Mouse (Mus musculus): Measurements from ENCODE around the gene Safb. TPM values are rescaled to one million over a fixed set of nuclear protein-coding genes. Genes with fewer than 3 reads are reported as not detected.

Gene Safb
- 56.7 and 58.7 TPM in 2 replicates for polyA plus RNA-seq (2015; fragmentation: Nextera tagmentation; extraction: Ambion mirVana)

DNA sequence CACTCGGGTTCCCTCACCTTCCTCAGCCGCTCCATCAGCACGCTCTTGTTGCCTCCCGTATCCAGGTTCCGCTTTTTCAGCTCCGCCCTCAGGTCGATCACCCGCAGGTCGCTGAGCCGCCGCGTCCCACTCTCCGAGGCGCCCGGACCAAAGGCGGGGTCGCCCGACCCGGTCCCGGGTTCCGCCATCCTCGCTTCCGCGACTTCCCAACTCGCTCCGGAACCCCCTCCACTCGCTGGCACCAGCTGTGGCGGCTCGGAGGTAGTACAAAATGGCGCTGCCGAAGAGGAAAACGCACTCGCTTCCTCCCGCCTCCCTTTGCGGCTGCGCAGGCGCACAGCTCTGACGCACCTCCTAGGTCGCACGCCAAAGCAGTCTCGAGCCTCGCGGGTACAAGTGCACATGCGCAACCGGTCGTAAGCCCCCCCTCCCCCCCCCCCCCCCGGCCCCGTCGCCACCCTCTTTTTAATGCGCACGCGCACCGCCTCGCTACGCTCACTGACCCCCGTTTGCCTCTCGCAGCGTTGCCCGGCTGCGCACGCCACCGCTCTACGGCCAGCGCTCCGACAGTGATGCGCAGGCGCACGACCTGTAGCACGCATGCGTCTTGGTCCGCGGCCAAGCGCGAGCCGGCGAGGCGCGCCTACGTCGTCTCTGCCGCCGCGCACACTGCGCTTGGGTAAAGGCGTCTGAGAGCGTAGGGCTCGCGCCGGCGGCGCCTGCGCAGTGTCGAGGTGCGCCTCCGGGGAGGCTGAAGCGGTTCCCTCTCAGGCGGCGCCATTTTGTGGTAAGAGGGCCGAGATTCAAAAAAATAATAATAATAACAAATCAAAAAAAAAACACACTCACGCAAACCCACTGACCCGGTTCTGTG lies at the start of gene Safb, which contains the start of gene Safb2:
Gene Safb (plus strand): TSS at position 569 of the 874 bp plus-strand sequence.
Gene Safb2 (minus strand): TSS at position 329 of the 874 bp plus-strand sequence.

DNA sequence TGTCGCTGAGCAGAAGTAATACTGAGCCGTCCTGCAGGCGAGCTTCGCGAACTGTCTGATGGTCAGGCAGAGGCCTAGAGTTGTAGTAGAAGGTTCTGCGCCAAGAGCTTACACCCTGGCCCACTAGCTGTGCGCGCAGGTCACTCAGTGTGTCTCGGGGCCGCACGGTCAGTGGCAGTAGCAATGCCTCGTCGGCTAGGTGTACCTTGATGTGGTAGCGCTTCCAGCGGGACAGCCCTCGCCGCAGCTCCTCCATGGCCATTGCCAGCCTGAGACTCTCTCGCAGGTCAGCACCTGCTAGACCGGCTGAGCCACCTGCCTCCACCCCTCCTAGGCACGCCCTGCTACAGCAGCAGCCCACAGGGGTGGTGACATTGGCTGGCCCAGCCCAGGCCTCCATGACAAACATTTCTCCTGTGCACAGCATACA lies 30.5 kb upstream of the Safb start, which contains the start of gene Gm20219:
Gene Gm20219 (minus strand): TSS at position 266 of the 430 bp plus-strand sequence.

DNA sequence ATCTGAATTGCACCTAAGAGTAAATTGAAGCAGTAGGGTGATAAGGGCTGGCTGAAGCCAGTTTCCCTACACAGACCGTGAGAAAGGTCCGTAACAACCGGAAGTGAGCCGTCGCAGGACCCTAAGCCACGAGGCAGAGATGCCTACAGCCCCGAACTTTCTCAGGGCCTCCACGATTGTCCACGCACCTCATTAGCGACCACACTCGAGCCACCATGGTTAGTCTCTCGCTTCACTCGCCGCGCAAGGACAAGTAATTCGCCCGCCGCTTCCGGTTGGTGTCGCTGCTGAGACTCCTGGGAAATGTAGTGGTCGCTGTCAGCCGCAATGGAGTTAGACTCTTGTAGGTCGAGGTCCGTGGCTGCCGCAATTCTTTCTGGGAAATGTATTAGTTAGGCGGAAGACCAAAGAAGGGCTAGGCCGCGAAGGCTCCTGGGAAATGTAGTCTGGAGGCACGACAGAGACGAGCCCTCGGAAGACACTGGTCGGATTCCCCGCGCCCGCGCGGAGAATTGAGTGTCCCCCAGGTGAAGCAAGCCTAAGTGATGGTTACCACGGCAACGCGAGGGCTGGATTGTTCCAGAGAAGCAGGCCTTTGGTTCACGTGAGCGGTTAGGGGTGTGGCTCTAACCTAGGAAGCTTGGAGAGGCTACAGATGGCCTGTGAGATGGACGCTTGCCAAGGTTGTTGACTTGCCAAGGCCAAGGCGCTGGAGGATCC lies 25.0 kb downstream of the Safb start, which contains the start of gene 2410015M20Rik:
Gene 2410015M20Rik (minus strand): TSS at position 320 of the 720 bp plus-strand sequence.

DNA sequence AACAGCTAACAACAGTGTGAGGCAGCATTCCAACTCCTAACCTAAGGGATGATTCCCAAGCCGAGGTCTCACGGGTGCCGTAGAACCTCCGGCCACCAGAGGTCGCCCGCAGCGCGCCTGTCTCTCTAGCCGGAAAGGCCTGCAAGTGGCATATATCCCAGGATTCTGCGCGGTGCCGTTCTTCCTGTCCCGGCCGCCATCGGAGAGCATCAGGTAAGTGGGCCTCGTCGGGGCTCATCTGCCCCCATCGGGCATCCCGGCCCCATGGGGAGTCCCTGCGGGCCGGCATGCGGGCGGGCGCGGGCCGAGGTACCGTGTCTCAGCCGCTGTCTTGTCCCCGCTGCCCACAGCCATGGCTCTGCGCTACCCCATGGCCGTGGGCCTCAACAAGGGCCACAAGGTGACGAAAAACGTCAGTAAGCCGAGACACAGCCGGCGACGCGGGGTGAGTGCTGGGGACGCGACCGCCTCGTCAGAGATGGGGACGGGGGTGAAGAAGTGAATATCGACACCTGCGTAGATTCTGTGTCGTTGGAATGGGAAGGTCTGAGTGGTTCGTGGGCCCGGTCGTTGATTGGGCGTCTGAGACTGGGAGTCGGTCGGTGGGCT lies 28.7 kb downstream of the Safb start, which contains the start of gene Rpl36:
Gene Rpl36 (plus strand): TSS at position 181 of the 609 bp plus-strand sequence.

DNA sequence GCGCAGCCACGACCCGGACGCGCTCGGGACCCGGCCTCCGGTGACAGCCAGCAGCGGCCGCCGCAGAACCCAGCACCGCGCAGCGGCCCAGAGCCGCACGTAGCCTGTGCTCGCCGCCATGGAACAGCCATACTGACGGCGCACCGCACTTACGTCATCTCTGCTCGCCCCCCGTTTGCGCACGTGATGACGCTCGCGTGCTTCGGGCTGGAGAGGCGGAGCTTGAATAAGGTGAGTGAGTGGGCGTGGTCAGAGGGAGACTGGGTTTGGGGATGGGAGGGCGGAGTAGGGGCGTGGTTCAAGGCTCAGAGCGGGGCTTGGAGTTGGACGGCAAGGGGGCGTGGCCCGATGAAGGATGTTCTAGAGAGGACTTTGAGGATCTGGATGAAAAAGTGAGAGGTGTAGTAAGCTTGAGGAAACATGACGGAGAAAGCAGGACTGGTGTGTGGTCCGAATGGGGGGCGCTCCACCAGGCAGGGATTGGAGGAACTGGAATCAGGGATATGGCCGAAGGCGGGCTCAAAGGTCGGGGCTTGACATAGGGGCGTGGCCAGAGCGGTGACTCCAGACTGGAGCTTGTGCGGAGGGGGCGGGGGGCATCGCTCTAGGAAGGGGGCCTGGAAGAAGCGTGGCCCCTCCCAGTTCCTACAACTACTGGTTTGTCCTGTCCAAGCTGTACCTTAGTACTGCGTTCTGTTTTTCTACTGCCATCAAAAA lies 42.3 kb downstream of the Safb start, which contains the start of gene Lonp1:
Gene Lonp1 (minus strand): TSS at position 134 of the 717 bp plus-strand sequence.

DNA sequence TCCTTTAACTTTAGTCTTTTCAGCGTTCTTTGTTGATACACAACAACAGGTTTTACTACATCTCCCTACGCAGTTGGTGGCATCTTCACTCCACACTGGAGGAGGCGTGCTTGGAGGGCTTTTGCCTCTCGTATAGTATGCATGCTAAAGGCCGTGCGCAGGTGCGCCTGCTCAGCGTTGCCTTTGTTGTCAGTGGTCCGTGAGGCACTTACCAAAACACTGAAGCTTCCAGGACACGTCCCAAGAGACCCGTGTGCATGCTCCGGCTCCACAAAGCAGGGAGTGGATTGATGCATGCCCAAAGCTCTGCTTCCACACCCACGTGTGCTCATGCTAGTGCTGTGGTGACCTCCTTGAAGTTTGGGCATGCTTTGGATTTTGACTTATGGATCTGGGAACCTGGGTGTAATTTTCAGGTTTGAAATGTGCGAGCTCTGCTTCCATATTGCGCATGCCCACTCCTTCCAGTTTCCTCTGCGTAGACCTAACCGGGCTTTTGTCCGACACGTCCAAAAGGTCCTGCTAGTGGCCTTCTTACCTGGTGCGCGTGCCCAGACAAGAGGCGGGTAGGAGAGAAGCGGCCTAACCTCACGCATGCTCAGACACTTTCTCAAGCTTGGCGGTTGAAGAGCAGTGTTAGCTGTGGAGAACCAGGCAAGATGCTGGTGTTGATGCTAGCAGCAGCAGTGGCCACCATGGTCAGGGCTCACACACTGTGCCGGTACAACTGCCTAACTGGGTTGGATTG lies 43.1 kb downstream of the Safb start, which contains the start of gene Catsperd:
Gene Catsperd (plus strand): TSS at position 614 of the 748 bp plus-strand sequence.

Other genes with a start within 250 kb of the Safb start
- gene Ptprs, start 108.3 kb upstream of the Safb start, polyA plus RNA-seq (2015; fragmentation: Nextera tagmentation; extraction: Ambion mirVana) = 13.2 and 17.0 TPM in 2 replicates
- gene Znrf4, start 72.4 kb upstream of the Safb start, polyA plus RNA-seq (2015; fragmentation: Nextera tagmentation; extraction: Ambion mirVana) = not detected in 2 replicates
- 0.28 and 0.56 TPM in 2 replicates for gene Gm20219, start 30.4 kb upstream of the Safb start, polyA plus RNA-seq (2015; fragmentation: Nextera tagmentation; extraction: Ambion mirVana)
- gene Safb2, start 240 bp upstream of the Safb start, polyA plus RNA-seq (2015; fragmentation: Nextera tagmentation; extraction: Ambion mirVana) = 53.0 and 53.3 TPM in 2 replicates
- gene 2410015M20Rik, start 24.9 kb downstream of the Safb start, polyA plus RNA-seq (2015; fragmentation: Nextera tagmentation; extraction: Ambion mirVana) = 194 and 195 TPM in 2 replicates
- 1,975 and 1,990 TPM in 2 replicates for gene Rpl36, start 28.6 kb downstream of the Safb start, polyA plus RNA-seq (2015; fragmentation: Nextera tagmentation; extraction: Ambion mirVana)
- 31.1 and 32.0 TPM in 2 replicates for gene Lonp1, start 42.1 kb downstream of the Safb start, polyA plus RNA-seq (2015; fragmentation: Nextera tagmentation; extraction: Ambion mirVana)
- 0.05 and 0.14 TPM in 2 replicates for gene Catsperd, start 43.3 kb downstream of the Safb start, polyA plus RNA-seq (2015; fragmentation: Nextera tagmentation; extraction: Ambion mirVana)
- 43.6 and 44.4 TPM in 2 replicates for gene Ranbp3, start 88.5 kb downstream of the Safb start, polyA plus RNA-seq (2015; fragmentation: Nextera tagmentation; extraction: Ambion mirVana)
- gene Ndufa11, start 132.9 kb downstream of the Safb start, polyA plus RNA-seq (2015; fragmentation: Nextera tagmentation; extraction: Ambion mirVana) = 270 and 276 TPM in 2 replicates
- gene Vmac, start 133.2 kb downstream of the Safb start, polyA plus RNA-seq (2015; fragmentation: Nextera tagmentation; extraction: Ambion mirVana) = 6.5 and 9.3 TPM in 2 replicates
- gene Nrtn, start 172.7 kb downstream of the Safb start, polyA plus RNA-seq (2015; fragmentation: Nextera tagmentation; extraction: Ambion mirVana) = 1.2 and 1.6 TPM in 2 replicates
- 16.3 and 20.4 TPM in 2 replicates for gene Dus3l, start 179.9 kb downstream of the Safb start, polyA plus RNA-seq (2015; fragmentation: Nextera tagmentation; extraction: Ambion mirVana)
- 0.68 and 0.69 TPM in 2 replicates for gene Prr22, start 185.4 kb downstream of the Safb start, polyA plus RNA-seq (2015; fragmentation: Nextera tagmentation; extraction: Ambion mirVana)
- gene Rfx2, start 246.2 kb downstream of the Safb start, polyA plus RNA-seq (2015; fragmentation: Nextera tagmentation; extraction: Ambion mirVana) = 9.1 and 9.9 TPM in 2 replicates

Data from spleen, postnatal 0 days (tissue).